Mouse (Mus musculus) CD4-positive, CD25-positive, alpha-beta regulatory T cell, adult 2 months (primary cell): ENCODE data around the gene Olfr73.
"Not testable (repeated sequence)": the region's sequence is repeated elsewhere in the genome, so short reads cannot be mapped to it uniquely, and the experiment has no call there.

Experiments
- DNase-seq: peaks from one replicate; pipeline ENCODE4 v3.0.0-alpha.2; 2012; ENCODE audit warnings: low read depth, low spot score

Olfr73 gene

GRCm38 (mm10) chr2:88037599-88037998 is at the start of gene Olfr73:
Olfr73 (minus strand) TSS chr2:88037699.
- no peak for DNase-seq

GRCm38 (mm10) chr2:88071730-88072129 is 34.2 kb upstream of the Olfr73 start, which contains the start of gene Olfr1163:
Olfr1163 (minus strand) TSS chr2:88071830.
- DNase-seq = no peak

GRCm38 (mm10) chr2:88063587-88063986 is 26.1 kb upstream of the Olfr73 start:
- DNase-seq = no peak

DNA sequence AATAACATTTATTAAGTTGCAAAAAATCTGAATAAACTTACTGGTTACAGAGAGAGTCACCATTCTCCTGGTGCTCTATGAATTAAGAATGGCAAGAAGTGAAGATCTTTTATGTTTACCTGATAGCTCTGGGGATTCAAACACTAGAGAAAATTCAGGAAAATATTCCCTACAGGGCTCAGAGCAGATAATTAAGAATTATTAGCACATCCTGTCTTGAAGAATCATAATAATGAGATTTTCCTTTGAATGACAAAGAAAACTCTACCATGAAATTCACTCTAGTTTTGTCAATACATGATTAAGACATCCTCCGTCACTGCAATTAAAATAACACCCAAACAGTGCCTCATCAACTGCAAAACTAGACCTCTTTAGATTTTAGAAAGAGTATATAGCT is 13.5 kb upstream of the Olfr73 start, which contains the start of gene Olfr1162:
Gene Olfr1162 (minus strand): TSS at position 101 of the 400 bp plus-strand sequence.
- DNase-seq = no peak

DNA sequence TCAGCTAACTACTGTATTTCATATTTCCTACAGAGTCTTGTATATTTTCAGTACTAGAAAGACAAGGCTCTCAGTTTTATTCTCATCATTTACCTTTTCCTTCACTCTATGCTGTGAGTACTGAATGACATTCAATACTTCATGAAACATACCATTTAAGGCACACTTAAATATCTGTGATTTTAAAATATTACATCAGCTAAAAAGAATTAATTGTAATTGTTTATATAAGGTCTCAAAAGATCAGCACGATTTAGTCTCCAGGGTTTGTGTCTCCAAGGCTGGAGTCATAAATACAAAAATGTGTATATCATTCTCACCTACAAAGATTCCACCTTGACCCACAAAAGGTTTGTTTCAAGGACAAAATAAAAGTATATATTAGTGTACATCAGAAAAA is 15.0 kb downstream of the Olfr73 start, which contains the start of gene Olfr1161:
Gene Olfr1161 (plus strand): TSS at position 301 of the 400 bp plus-strand sequence.
- DNase-seq = not testable (repeated sequence)

GRCm38 (mm10) chr2:88007515-88008318 is 29.8 kb downstream of the Olfr73 start, which contains the start of gene Olfr1160:
Olfr1160 (minus strand) TSS chr2:88008268.
- no peak for DNase-seq

DNA sequence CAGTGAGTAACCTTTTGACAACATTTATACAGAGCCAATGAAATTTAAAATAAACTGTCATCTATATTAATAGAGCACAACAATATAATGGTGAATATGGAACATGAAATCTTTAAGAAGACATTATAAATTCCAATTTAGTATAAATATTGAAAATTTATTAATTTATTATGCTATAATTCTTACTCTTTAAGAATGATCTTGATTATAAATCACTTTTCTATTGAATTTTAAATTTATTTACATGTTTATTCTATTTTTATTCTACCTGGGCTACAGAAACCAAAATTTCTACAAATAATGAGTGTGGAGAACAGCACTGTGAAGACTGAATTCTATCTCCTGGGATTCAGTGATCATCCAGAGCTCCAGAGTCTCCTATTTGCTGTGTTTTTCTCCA is 47.7 kb downstream of the Olfr73 start, which contains the start of gene Olfr1158:
Gene Olfr1158 (plus strand): TSS at position 301 of the 400 bp plus-strand sequence.
- DNase-seq = no peak
